Mouse (Mus musculus) myocyte (in vitro differentiated cells): Measurements from ENCODE around the gene Zdhhc17.

Experiments
- CEBPB ChIP-seq: IDR thresholded peaks from 2 replicates; pipeline ENCODE4 v1.6.1; 2011; ENCODE audit warnings: mild to moderate bottlenecking, moderate library complexity; ENCODE audit not compliant: poor library complexity, insufficient read depth, severe bottlenecking
- E2F4 ChIP-seq: IDR thresholded peaks from one replicate; pipeline ENCODE4 v1.6.1; 2011; ENCODE audit warnings: mild to moderate bottlenecking, control low read depth, moderate library complexity; ENCODE audit not compliant: insufficient read depth
- MAX ChIP-seq: IDR thresholded peaks from one replicate; pipeline ENCODE4 v1.6.1; 2011; ENCODE audit warnings: low read depth, mild to moderate bottlenecking, control low read depth
- MYOD1 ChIP-seq, 3 experiments: IDR thresholded peaks; one replicate each; pipeline ENCODE4 v1.6.1; 2011; ENCODE audit warnings: control low read depth in 2 of 3, low read depth in 2 of 3, mild to moderate bottlenecking in 2 of 3, moderate library complexity in 1 of 3; ENCODE audit not compliant: insufficient read length in 2 of 3, control insufficient read depth in 1 of 3
- MYOG ChIP-seq, 3 experiments: IDR thresholded peaks; one replicate each; pipeline ENCODE4 v1.6.1; 2011; ENCODE audit warnings: control low read depth in 2 of 3, low read depth in 2 of 3, mild to moderate bottlenecking in 2 of 3; ENCODE audit not compliant: insufficient read length in 2 of 3, control insufficient read depth in 1 of 3, insufficient read depth in 1 of 3
- POLR2A ChIP-seq: IDR thresholded peaks from one replicate; pipeline ENCODE4 v1.6.1; 2011; ENCODE audit warnings: low read depth, mild to moderate bottlenecking, control low read depth, moderate library complexity; ENCODE audit not compliant: insufficient read length
- POLR2AphosphoS2 ChIP-seq: IDR thresholded peaks from one replicate; pipeline ENCODE4 v1.6.1; 2011; ENCODE audit warnings: low read depth, control low read depth; ENCODE audit not compliant: insufficient read length
- REST ChIP-seq: IDR thresholded peaks from one replicate; pipeline ENCODE4 v1.6.1; 2011; ENCODE audit warnings: mild to moderate bottlenecking, control low read depth, moderate library complexity; ENCODE audit not compliant: insufficient read depth, insufficient read length
- SRF ChIP-seq: IDR thresholded peaks from one replicate; pipeline ENCODE4 v1.6.1; 2011; ENCODE audit warnings: low read depth; ENCODE audit not compliant: control insufficient read depth, insufficient read length
- TCF12 ChIP-seq: IDR thresholded peaks from one replicate; pipeline ENCODE4 v1.6.1; 2011; ENCODE audit warnings: mild to moderate bottlenecking, control low read depth; ENCODE audit not compliant: poor library complexity, insufficient read depth, severe bottlenecking
- TCF3 ChIP-seq: IDR thresholded peaks from one replicate; pipeline ENCODE4 v1.6.1; 2011; ENCODE audit warnings: low read depth, control low read depth; ENCODE audit not compliant: insufficient read length
- USF1 ChIP-seq: IDR thresholded peaks from one replicate; pipeline ENCODE4 v1.6.1; 2011; ENCODE audit warnings: low read depth, mild to moderate bottlenecking, control low read depth, moderate library complexity

DNA sequence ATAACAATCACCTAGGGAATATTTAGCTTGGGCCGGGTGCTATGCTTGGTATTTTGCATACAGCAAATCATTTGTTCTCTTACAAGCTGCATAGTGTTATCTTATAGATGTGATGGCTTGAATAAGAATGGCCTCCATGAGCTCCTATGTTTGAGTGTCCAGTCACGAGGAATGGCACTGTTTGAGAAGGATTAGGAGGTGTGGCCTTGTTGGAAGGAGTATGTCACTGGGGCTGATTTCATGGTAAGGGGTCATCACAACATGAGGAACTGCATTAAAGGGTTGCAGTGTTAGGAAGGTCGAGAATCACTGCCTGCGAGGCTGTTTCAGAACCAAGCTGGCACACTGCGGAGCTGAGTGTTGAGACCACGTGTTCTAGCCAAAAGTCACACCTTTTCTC lies 92.4 kb downstream of the Zdhhc17 start:
- TF ChIP-seq MYOG (IDR thresholded peaks at IDR 0.05; ENCODE audit: control insufficient read depth in 1 of 3, insufficient read depth in 1 of 3, insufficient read length in 2 of 3, low read depth in 2 of 3) = no peak
- TF ChIP-seq E2F4 = no peak
- TF ChIP-seq TCF12 = no peak
- TF ChIP-seq POLR2AphosphoS2 = no peak
- no peak for TF ChIP-seq MAX
- no peak for TF ChIP-seq POLR2A
- no peak for TF ChIP-seq MYOD1 (IDR thresholded peaks at IDR 0.05; ENCODE audit: control insufficient read depth in 1 of 3, insufficient read length in 2 of 3, low read depth in 2 of 3)
- no peak for TF ChIP-seq USF1
- TF ChIP-seq SRF = no peak
- TF ChIP-seq REST = no peak
- TF ChIP-seq CEBPB = no peak
- TF ChIP-seq TCF3 = no peak
